ENCODE assay signal across 25 mouse cellular contexts in the genomic region with DNA sequence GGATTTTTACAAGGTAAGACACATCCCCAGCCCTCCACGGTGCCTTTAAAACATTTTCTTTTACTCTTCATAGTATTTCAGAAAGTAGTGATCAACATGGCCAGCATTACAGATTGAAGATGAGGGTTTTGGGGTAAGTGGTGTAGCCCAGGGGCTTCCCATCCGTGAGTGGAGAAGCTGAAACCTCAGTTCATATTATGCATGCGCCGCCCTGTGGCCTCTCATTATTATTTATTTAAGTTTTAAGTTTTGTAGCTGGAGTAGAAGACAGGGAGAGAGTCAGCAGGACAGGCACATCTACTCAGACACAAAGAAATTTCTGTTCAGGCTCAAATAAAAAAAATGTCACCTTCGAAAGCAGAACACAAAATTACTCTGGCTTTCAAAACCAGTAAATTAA.
DNase-seq lines count a peak whose midpoint lies in the region; ATAC-seq and TF ChIP-seq lines count a peak whose summit lies in the region.
"Had no signal": no experiment of that assay in that cellular context is flagged by ENCODE, and none has a peak within 500 bp of the region (broad histone marks: within the 10 kb centered on the region; RNA-seq: fewer than 3 reads in every experiment).

No protein-coding gene starts in this region.

- H3K4me1 ChIP-seq in lung, embryonic 14.5 days (ENCODE audit: insufficient read depth) = no peaks in the 10 kb centered on the region
- H3K4me1 ChIP-seq: embryonic facial prominence, embryonic 13.5 days; embryonic facial prominence, embryonic 15.5 days had no signal

- no peaks in the 10 kb centered on the region for H3K9me3 ChIP-seq in lung, embryonic 14.5 days (ENCODE audit: low read depth, low read length)
- H3K9me3 ChIP-seq: embryonic facial prominence, embryonic 13.5 days; embryonic facial prominence, embryonic 15.5 days; forebrain, embryonic 10.5 days; forebrain, embryonic 12.5 days had no signal

- no peak overlapping the region for H3K9ac ChIP-seq in lung, embryonic 14.5 days
- H3K9ac ChIP-seq: embryonic facial prominence, embryonic 13.5 days; embryonic facial prominence, embryonic 15.5 days; forebrain, embryonic 12.5 days had no signal

- no peak overlapping the region for H3K4me2 ChIP-seq in lung, embryonic 14.5 days
- H3K4me2 ChIP-seq: embryonic facial prominence, embryonic 13.5 days; embryonic facial prominence, embryonic 15.5 days; forebrain, embryonic 12.5 days had no signal

- H3K27me3 ChIP-seq in lung, embryonic 14.5 days (ENCODE audit: insufficient read depth, low read length) = no peaks in the 10 kb centered on the region
- H3K27me3 ChIP-seq: embryonic facial prominence, embryonic 13.5 days; embryonic facial prominence, embryonic 15.5 days; forebrain, embryonic 12.5 days; Patski had no signal

- H3K27ac ChIP-seq in lung, embryonic 14.5 days (ENCODE audit: low read depth) = no peak overlapping the region
- H3K27ac ChIP-seq: embryonic facial prominence, embryonic 13.5 days; embryonic facial prominence, embryonic 15.5 days; forebrain, embryonic 10.5 days; forebrain, embryonic 12.5 days had no signal

- TF ChIP-seq CTCF in lung, embryonic 14.5 days (IDR thresholded peaks at IDR 0.05; ENCODE audit: low read depth) = peak; percentile 22; the same call in 1 of the 2 replicates

- no peak for ATAC-seq in lung, embryonic 14.5 days (ENCODE audit: insufficient read depth)
- ATAC-seq: activated CD4-positive, CD25-positive, alpha-beta regulatory T cell, adult 4 months; forebrain, embryonic 14.5 days; forebrain, embryonic 16.5 days; Patski had no signal

- peak; percentile 56 for DNase-seq in lung, embryonic 14.5 days
- DNase-seq in lung, postnatal 36 days = no peak
- DNase-seq in NIH3T3 (ENCODE audit: low read depth) (peak; percentile 51), adipocyte (ENCODE audit: low spot score) (peak; percentile 20)
- DNase-seq in natural killer cell, adult 2 months (ENCODE audit: low spot score in 2 of 2) = no peak
- no peak for DNase-seq in kidney, adult 18-20 months
- DNase-seq: adrenal gland, adult 2 months; adrenal gland, postnatal 10 days; adrenal gland, postnatal 25 days; cerebellum, adult 11 months; cerebellum, adult 18-20 months; cerebellum, adult 8-10 months; cerebellum, adult 9-11 months; cerebellum, postnatal 14 days; cerebellum, postnatal 36 days; embryo, embryonic 11 days had no signal

- no peak overlapping the region for H3K4me3 ChIP-seq in lung, embryonic 14.5 days (ENCODE audit: low read depth, low read length)
- H3K4me3 ChIP-seq: embryonic facial prominence, embryonic 13.5 days; embryonic facial prominence, embryonic 15.5 days; erythroblast, embryonic 14.5 days; forebrain, embryonic 10.5 days; forebrain, embryonic 12.5 days had no signal

- no peaks in the 10 kb centered on the region for H3K36me3 ChIP-seq in lung, embryonic 14.5 days (ENCODE audit: insufficient read depth)
- H3K36me3 ChIP-seq: embryonic facial prominence, embryonic 13.5 days; embryonic facial prominence, embryonic 15.5 days; forebrain, embryonic 10.5 days; forebrain, embryonic 12.5 days had no signal

- 63% methylated on average over 5 of the region's 5 CpGs for WGBS in lung, embryonic 14.5 days

Comparison
In these comparisons a context has a peak if more than half of its experiments do, and no peak if none do; other contexts are left out.
1. DNase-seq: peak in lung, embryonic 14.5 days (single experiment), NIH3T3 (single experiment) and adipocyte (single experiment); none in lung, postnatal 36 days (single experiment), natural killer cell, adult 2 months (0 of 2) and kidney, adult 18-20 months (single experiment).